Mouse (Mus musculus): ENCODE results near the gene Ccr10. TPM values are rescaled to one million over a fixed set of nuclear protein-coding genes. Genes with fewer than 3 reads are reported as not detected.

Gene Ccr10
- total RNA-seq (2021) = 0.18 TPM in 1 of 2 replicates, not detected in the other
- long read RNA-seq = 0 reads

- no peak for DNase-seq
Measured at GRCm38 (mm10) chr11:101174851-101175628, at the start of gene Ccr10. TSS of gene Ccr10 (minus strand) at chr11:101175443.

GRCm38 (mm10) chr11:101224337-101224736 lies 49.1 kb upstream of the Ccr10 start:
- no peak for DNase-seq

- DNase-seq = no peak
Measured at GRCm38 (mm10) chr11:101221306-101221986, 46.2 kb upstream of the Ccr10 start.

GRCm38 (mm10) chr11:101220853-101221252 lies 45.6 kb upstream of the Ccr10 start:
- no peak for DNase-seq

- no peak for DNase-seq
Measured at GRCm38 (mm10) chr11:101218436-101219055, 43.3 kb upstream of the Ccr10 start.

GRCm38 (mm10) chr11:101216936-101217335 lies 41.7 kb upstream of the Ccr10 start:
- DNase-seq = no peak

GRCm38 (mm10) chr11:101211970-101212369 lies 36.7 kb upstream of the Ccr10 start:
- no peak for DNase-seq

- no peak for DNase-seq
Measured at GRCm38 (mm10) chr11:101200986-101201385, 25.7 kb upstream of the Ccr10 start.

- no peak for DNase-seq
Measured at GRCm38 (mm10) chr11:101199555-101199954, 24.3 kb upstream of the Ccr10 start.

GRCm38 (mm10) chr11:101196175-101196574 lies 20.9 kb upstream of the Ccr10 start:
- DNase-seq = no peak

GRCm38 (mm10) chr11:101195571-101195970 lies 20.3 kb upstream of the Ccr10 start:
- no peak for DNase-seq

- no peak for DNase-seq
Measured at GRCm38 (mm10) chr11:101195101-101195500, 19.9 kb upstream of the Ccr10 start.

GRCm38 (mm10) chr11:101194643-101195042 lies 19.4 kb upstream of the Ccr10 start:
- no peak for DNase-seq

- DNase-seq = no peak
Measured at GRCm38 (mm10) chr11:101194137-101194536, 18.9 kb upstream of the Ccr10 start.

GRCm38 (mm10) chr11:101193076-101193475 lies 17.8 kb upstream of the Ccr10 start:
- DNase-seq = no peak

GRCm38 (mm10) chr11:101192646-101193045 lies 17.4 kb upstream of the Ccr10 start:
- no peak for DNase-seq

GRCm38 (mm10) chr11:101191919-101192470 lies 16.8 kb upstream of the Ccr10 start:
- no peak for DNase-seq

- no peak for DNase-seq
Measured at GRCm38 (mm10) chr11:101190913-101191907, 16.0 kb upstream of the Ccr10 start.

- DNase-seq = no peak
Measured at GRCm38 (mm10) chr11:101190181-101190912, 15.1 kb upstream of the Ccr10 start.

GRCm38 (mm10) chr11:101189495-101190180 lies 14.4 kb upstream of the Ccr10 start:
- peak; percentile 64 for DNase-seq
